Mouse (Mus musculus) limb, embryonic 14.5 days (tissue): ENCODE measurements around the gene Tsfm. TPM values are rescaled to one million over a fixed set of nuclear protein-coding genes. Genes with fewer than 3 reads are reported as not detected.

Experiments
- ATAC-seq: fragments of 200-750 bp; cut with Nextera tagmentation; 2 replicates; pipeline ENCODE4 v1.8.0; 2017; ENCODE audit warnings: low read depth, moderate number of reproducible peaks, moderate TSS enrichment; ENCODE audit not compliant: low FRiP score
- DNase-seq: peaks from one replicate; pipeline ENCODE4 v3.0.0-alpha.2; 2015; ENCODE audit warnings: low spot score
- H3K27ac ChIP-seq: fragments of 300-500 bp; sonication (generic); replicated peaks from 2 replicates; pipeline ENCODE4 v1.5.1; 2014; ENCODE audit warnings: low read depth, mild to moderate bottlenecking, low read length, moderate library complexity, mixed read lengths
- H3K27me3 ChIP-seq: fragments of 300-500 bp; sonication (generic); 2 replicates; pipeline ENCODE4 v1.6.1; 2014; ENCODE audit warnings: low read length, mixed read lengths; ENCODE audit not compliant: control insufficient read depth, insufficient read depth
- H3K36me3 ChIP-seq: fragments of 300-500 bp; sonication (generic); 2 replicates; pipeline ENCODE4 v1.6.1; 2014; ENCODE audit warnings: mild to moderate bottlenecking, low read length, moderate library complexity, mixed read lengths; ENCODE audit not compliant: control insufficient read depth, insufficient read depth
- H3K4me1 ChIP-seq: fragments of 300-500 bp; sonication (generic); 2 replicates; pipeline ENCODE4 v1.6.1; 2014; ENCODE audit warnings: antibody characterized with exemption, low read length, mixed read lengths; ENCODE audit not compliant: control insufficient read depth, insufficient read depth
- H3K4me2 ChIP-seq: fragments of 300-500 bp; sonication (generic); replicated peaks from 2 replicates; pipeline ENCODE4 v1.6.1; 2014; ENCODE audit warnings: low read depth, mild to moderate bottlenecking, low read length, moderate library complexity; ENCODE audit not compliant: severe bottlenecking
- H3K4me3 ChIP-seq: fragments of 300-500 bp; sonication (generic); replicated peaks from 2 replicates; pipeline ENCODE4 v1.5.1; 2014; ENCODE audit warnings: low read length
- H3K9ac ChIP-seq: fragments of 300-500 bp; sonication (generic); 2 replicates; pipeline ENCODE4 v1.6.1; 2014; ENCODE audit warnings: mild to moderate bottlenecking, low read depth, low read length, moderate library complexity; ENCODE audit not compliant: severe bottlenecking
- H3K9me3 ChIP-seq: fragments of 300-500 bp; sonication (generic); 2 replicates; pipeline ENCODE4 v1.6.1; 2016; ENCODE audit warnings: low read length; ENCODE audit not compliant: control insufficient read depth
- POLR2A ChIP-seq: fragments of 200-500 bp; IDR thresholded peaks from 2 replicates; pipeline ENCODE4 v1.8.0; 2012; ENCODE audit warnings: inconsistent platforms, mild to moderate bottlenecking, moderate library complexity, borderline replicate concordance; ENCODE audit not compliant: insufficient read depth, insufficient read length; ENCODE audit errors: extremely low read depth
- WGBS: fragments of 180-500 bp; shearing (Covaris S2); extraction: QIAGEN DNeasy Blood & Tissue Kit; methylation state at CpG from one replicate; pipeline ENCODE4 v1.1.7; 2014; 5-methylcytosine and 5-hydroxymethylcytosine counted together
- polyA plus RNA-seq, 2 experiments: library from polyadenylated mRNA; depleted of rRNA in 1 of 2; stranded (reverse) in 1 of 2; unstranded in 1 of 2; fragments of >200 nt; fragmentation: Nextera tagmentation in 1 of 2; extraction: Ambion mirVana in 1 of 2; gene quantifications; 2 replicates each; pipeline versions ENCODE4 v1.2.1 to v1.2.3; 2012 to 2014

The Tsfm gene
- polyA plus RNA-seq, 2 experiments = 55.8 to 65.2 TPM

DNA sequence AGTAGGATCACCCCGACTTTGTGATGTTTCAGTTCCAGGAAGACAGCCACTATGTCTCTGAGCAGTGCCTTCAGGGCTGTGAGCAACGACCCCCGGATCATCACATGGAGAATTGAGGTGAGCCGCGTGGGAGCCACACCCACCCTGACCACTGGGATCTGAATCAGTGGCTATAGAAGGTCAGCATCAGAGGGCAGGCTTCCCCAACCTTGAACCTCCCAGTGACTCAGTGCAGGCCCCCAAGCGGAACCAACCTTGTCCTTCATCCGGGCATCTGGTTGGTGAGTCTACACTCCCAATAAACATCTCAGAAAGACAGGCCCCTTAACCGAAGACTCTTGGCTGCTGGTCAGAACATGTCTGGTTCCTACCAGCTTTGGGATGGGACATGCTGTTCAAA lies 27.3 kb downstream of the Tsfm start:
- Histone ChIP-seq H3K27ac (no peak overlapping the region; the same call in 1 of the 2 replicates), H3K27me3 (no peaks in the 10 kb centered on the region), H3K9ac (no peak overlapping the region), H3K4me3 (no peak overlapping the region), H3K36me3 (peaks cover 23% of the 10 kb centered on the region), H3K9me3 (no peaks in the 10 kb centered on the region), H3K4me1 (no peaks in the 10 kb centered on the region), H3K4me2 (no peak overlapping the region)
- ATAC-seq (no peak), DNase-seq (no peak)
- 83% methylated on average over 8 of the region's 8 CpGs for whole genome bisulfite sequencing
- no peak for TF ChIP-seq POLR2A

DNA sequence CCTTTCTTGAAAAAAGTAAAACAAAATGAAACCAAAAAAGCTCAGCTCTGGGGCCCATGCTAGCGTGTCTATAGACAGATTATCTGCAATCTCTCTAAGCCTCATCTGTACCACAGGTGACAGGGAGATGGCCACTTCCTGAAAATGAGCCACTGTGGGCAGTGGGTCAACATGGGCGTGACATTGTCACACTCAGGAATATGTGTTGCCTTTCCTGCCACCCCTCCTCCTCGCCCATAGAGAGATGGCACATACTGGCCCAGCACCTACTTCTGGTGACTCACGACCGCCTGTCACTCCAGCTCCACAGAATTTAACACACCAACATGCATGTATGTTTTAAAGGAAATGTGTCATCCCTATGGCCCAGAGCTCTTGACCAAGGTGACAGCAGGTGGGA lies 27.9 kb downstream of the Tsfm start:
- WGBS = 85% methylated on average over 5 of the region's 5 CpGs
- no peak for ATAC-seq
- H3K27ac ChIP-seq = no peak overlapping the region

DNA sequence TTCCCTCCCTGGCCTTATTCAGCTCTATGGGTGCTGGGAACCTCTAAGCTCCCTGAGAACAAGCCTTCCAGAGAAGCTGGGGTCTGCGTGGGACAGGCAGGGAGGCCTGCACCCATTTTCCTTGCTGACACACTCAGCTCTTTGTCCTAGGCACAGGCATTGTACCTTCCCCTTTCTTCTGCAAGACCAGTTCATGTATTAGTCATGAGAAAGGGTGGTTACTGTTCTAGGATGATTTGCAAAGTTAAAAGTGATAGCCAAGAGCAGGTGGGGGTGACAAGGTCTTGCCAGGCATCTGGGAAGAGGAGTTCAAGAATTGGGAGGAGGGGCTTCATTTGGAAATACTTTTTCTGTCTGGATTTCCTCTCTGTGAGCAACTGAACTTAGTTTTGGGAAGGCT lies 28.6 kb downstream of the Tsfm start:
- H3K27ac ChIP-seq = no peak overlapping the region
- H3K27me3 ChIP-seq = no peaks in the 10 kb centered on the region
- no peak for ATAC-seq
- H3K36me3 ChIP-seq = peaks cover 35% of the 10 kb centered on the region
- no peaks in the 10 kb centered on the region for H3K4me1 ChIP-seq
- no peak for DNase-seq
- no peaks in the 10 kb centered on the region for H3K9me3 ChIP-seq
- whole genome bisulfite sequencing = 100% methylated on average over 1 of the region's 1 CpGs
- H3K9ac ChIP-seq = no peak overlapping the region
- H3K4me2 ChIP-seq = no peak overlapping the region
- no peak overlapping the region for H3K4me3 ChIP-seq
- no peak for TF ChIP-seq POLR2A

More for the DNA sequence above, 27.9 kb downstream of the Tsfm start:
- Histone ChIP-seq H3K9me3 (no peaks in the 10 kb centered on the region), H3K27me3 (no peaks in the 10 kb centered on the region), H3K4me2 (no peak overlapping the region), H3K9ac (no peak overlapping the region), H3K4me1 (no peaks in the 10 kb centered on the region), H3K4me3 (no peak overlapping the region), H3K36me3 (peaks cover 28% of the 10 kb centered on the region)
- TF ChIP-seq POLR2A = no peak
- no peak for DNase-seq

DNA sequence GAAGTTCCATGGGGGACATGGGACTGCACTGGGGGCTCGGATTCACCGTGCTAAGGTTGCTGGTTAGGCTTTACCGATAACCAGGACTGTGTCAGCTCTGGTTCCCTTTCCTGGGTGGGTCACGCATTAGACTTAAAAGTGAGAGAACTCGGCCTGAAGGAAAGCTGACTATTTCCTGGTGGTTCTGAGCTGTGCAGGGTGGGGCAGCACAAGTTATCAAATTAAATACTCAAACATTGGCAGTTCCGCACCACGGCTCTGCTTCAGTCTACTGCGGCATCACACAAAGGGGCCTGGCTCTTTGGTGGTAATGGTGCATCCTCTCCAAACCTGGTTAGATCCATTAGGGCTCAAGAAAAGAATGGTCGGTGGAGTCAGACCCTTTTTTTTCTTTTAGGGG lies 29.3 kb downstream of the Tsfm start:
- ATAC-seq (no peak), DNase-seq (no peak)
- Histone ChIP-seq H3K9me3 (no peaks in the 10 kb centered on the region), H3K4me1 (no peaks in the 10 kb centered on the region), H3K27me3 (no peaks in the 10 kb centered on the region), H3K27ac (no peak overlapping the region), H3K36me3 (peaks cover 35% of the 10 kb centered on the region), H3K4me2 (no peak overlapping the region), H3K9ac (no peak overlapping the region), H3K4me3 (no peak overlapping the region)
- TF ChIP-seq POLR2A = no peak
- 83% methylated on average over 9 of the region's 9 CpGs for WGBS

DNA sequence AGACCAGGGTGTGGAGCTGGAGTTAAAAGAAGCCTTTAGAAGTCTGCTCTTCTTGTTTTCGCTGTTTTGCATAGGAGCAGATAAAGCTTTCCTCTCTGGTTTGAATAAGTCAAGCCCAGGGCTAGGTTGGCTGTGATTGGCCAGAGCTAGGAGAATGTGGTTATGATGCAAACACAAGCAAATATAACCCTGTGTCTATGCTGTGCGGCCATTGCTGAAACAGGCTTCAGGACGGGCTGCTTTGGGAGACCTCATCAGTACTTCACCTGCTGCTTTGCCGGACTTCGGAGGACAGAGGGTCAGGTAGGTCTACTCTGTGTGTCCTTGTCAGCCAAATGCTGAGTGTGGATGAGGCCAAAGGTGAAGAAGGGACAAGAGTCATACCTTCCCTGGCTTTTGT lies 30.1 kb downstream of the Tsfm start, which contains the start of gene Avil:
Avil (plus strand) TSS at position 181 of the 400 bp plus-strand sequence.
- peak; percentile 14; the same call in 1 of the 2 replicates for ATAC-seq
- 86% methylated on average over 5 of the region's 5 CpGs for WGBS
- H3K27me3 ChIP-seq = no peaks in the 10 kb centered on the region

More for the DNA sequence above, 30.1 kb downstream of the Tsfm start, which contains the start of gene Avil:
- Histone ChIP-seq H3K4me3 (no peak within 1 kb of the TSS), H3K9me3 (no peaks in the 10 kb centered on the region), H3K4me2 (no peak within 1 kb of the TSS), H3K9ac (no peak within 1 kb of the TSS), H3K27ac (no peak within 1 kb of the TSS), H3K36me3 (peaks cover 43% of the 10 kb centered on the region), H3K4me1 (no peaks in the 10 kb centered on the region)
- no peak for DNase-seq
- TF ChIP-seq POLR2A = no peak
